Mouse (Mus musculus) heart, postnatal 0 days (tissue): ENCODE measurements around the gene Slc16a9. TPM values are rescaled to one million over a fixed set of nuclear protein-coding genes. Genes with fewer than 3 reads are reported as not detected.

Experiments
- ATAC-seq: fragments of 200-750 bp; cut with Nextera tagmentation; 2 replicates; pipeline ENCODE4 v1.8.0; 2017; ENCODE audit warnings: low read depth, moderate number of reproducible peaks, moderate library complexity; ENCODE audit not compliant: insufficient read depth
- DNase-seq: peaks from one replicate; pipeline ENCODE4 v3.0.0-alpha.2; 2016; ENCODE audit warnings: low spot score
- H3K27ac ChIP-seq: fragments of 300-500 bp; sonication (generic); 2 replicates; pipeline ENCODE4 v1.5.1; 2014; ENCODE audit warnings: low read depth, mild to moderate bottlenecking
- H3K27me3 ChIP-seq: fragments of 300-500 bp; sonication (generic); 2 replicates; pipeline ENCODE4 v1.6.1; 2014; ENCODE audit warnings: low read length, mixed read lengths; ENCODE audit not compliant: control insufficient read depth, insufficient read depth
- H3K36me3 ChIP-seq: fragments of 300-500 bp; sonication (generic); replicated peaks from 2 replicates; pipeline ENCODE4 v1.6.1; 2014; ENCODE audit warnings: low read length, mixed read lengths; ENCODE audit not compliant: control insufficient read depth, insufficient read depth
- H3K4me1 ChIP-seq: fragments of 300-500 bp; sonication (generic); 2 replicates; pipeline ENCODE4 v1.6.1; 2014; ENCODE audit warnings: antibody characterized with exemption; ENCODE audit not compliant: control insufficient read depth, insufficient read depth
- H3K4me2 ChIP-seq: fragments of 300-500 bp; sonication (generic); 2 replicates; pipeline ENCODE4 v1.6.1; 2014; ENCODE audit warnings: low read depth, mild to moderate bottlenecking, low read length, moderate library complexity
- H3K4me3 ChIP-seq: fragments of 300-500 bp; sonication (generic); 2 replicates; pipeline ENCODE4 v1.5.1; 2014; ENCODE audit warnings: low read depth, low read length
- H3K9ac ChIP-seq: fragments of 300-500 bp; sonication (generic); replicated peaks from 2 replicates; pipeline ENCODE4 v1.6.1; 2014; ENCODE audit warnings: low read depth, low read length, mixed read lengths
- H3K9me3 ChIP-seq: fragments of 300-500 bp; sonication (generic); replicated peaks from 2 replicates; pipeline ENCODE4 v1.6.1; 2016; ENCODE audit warnings: low read length; ENCODE audit not compliant: control insufficient read depth
- CTCF ChIP-seq: IDR thresholded peaks from 2 replicates; pipeline ENCODE4 v1.5.1; 2016; ENCODE audit warnings: antibody characterized with exemption, control low read depth, low read depth
- EP300 ChIP-seq: IDR thresholded peaks from 2 replicates; pipeline ENCODE4 v1.6.1; 2016; ENCODE audit warnings: antibody characterized with exemption, low read depth
- WGBS: fragments of 180-500 bp; shearing (Covaris S2); extraction: QIAGEN DNeasy Blood & Tissue Kit; methylation state at CpG from one replicate; pipeline ENCODE4 v1.1.7; 2014; 5-methylcytosine and 5-hydroxymethylcytosine counted together
- polyA plus RNA-seq: library from polyadenylated mRNA; unstranded; fragments of >200 nt; fragmentation: Nextera tagmentation; extraction: Ambion mirVana; gene quantifications from 2 replicates; pipeline ENCODE4 v1.2.1, GENCODE M21; 2015
- total RNA-seq: library from RNA; depleted of rRNA; stranded (reverse); fragments of >200 nt; gene quantifications from 2 replicates; pipeline ENCODE4 v1.2.3, GENCODE M21; 2014; ENCODE audit warnings: low replicate concordance; rRNA removed

Slc16a9 gene
- total and polyA plus RNA-seq, 2 experiments from 2014 or later = 0.86 to 1.6 TPM

DNA sequence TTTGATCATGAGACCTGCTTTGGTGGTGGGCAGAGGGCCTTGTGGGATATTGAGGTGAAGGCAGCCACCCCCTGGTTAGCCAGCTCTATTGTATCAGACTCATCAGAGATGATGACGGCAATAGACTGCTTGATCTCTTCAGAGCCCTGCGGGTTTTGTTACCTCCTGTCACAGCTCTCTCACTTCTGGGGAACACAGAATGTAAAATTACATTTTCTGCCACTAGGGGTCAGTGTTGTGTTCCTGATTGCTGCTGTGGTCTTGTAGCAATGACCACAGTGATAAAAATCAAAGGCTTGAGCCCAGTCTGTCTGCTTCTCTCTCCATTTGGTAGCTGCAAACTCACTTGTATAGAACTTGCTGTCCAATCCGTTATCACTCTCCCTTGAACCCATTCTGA is 73.7 kb downstream of the Slc16a9 start:
- H3K27me3 ChIP-seq = no peaks in the 10 kb centered on the region
- no peak overlapping the region for H3K4me3 ChIP-seq
- no peak overlapping the region for H3K27ac ChIP-seq
- WGBS = 9% methylated on average over 3 of the region's 3 CpGs
- H3K4me1 ChIP-seq = no peaks in the 10 kb centered on the region
- ATAC-seq (no peak; the same call in 1 of the 2 replicates), DNase-seq (peak; percentile 56)
- no peak overlapping the region for H3K9ac ChIP-seq
- H3K4me2 ChIP-seq = no peak overlapping the region
- H3K36me3 ChIP-seq = no peaks in the 10 kb centered on the region
- TF ChIP-seq EP300 (no peak), CTCF (peak; percentile 77)
- no peaks in the 10 kb centered on the region for H3K9me3 ChIP-seq

DNA sequence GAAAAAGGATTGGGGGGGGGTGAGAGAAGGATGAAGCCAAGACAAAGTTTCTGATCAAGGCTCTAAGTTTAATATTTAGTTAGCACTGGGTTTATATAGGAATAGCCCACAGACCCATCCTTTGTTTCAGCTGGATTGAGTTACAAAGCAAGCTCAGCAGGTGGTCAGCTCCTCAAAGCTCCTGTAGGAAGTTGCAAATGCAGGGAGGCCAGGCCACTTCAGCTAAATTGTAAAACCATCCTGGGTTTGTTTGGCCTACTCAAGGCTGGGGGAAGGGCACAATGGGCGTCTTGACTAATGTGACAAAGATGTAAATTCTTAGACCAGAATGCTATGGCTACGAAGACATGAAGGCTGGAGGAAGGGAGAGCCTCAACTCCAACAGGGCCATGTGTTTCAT is 80.6 kb downstream of the Slc16a9 start:
- H3K9ac ChIP-seq = no peak overlapping the region
- no peaks in the 10 kb centered on the region for H3K4me1 ChIP-seq
- H3K4me3 ChIP-seq = no peak overlapping the region
- no peak overlapping the region for H3K27ac ChIP-seq
- TF ChIP-seq EP300 = no peak
- TF ChIP-seq CTCF = no peak
- ATAC-seq = no peak
- no peaks in the 10 kb centered on the region for H3K9me3 ChIP-seq
- H3K36me3 ChIP-seq = no peaks in the 10 kb centered on the region
- no peaks in the 10 kb centered on the region for H3K27me3 ChIP-seq
- no peak for DNase-seq
- no peak overlapping the region for H3K4me2 ChIP-seq
- 46% methylated on average over 2 of the region's 2 CpGs for WGBS

DNA sequence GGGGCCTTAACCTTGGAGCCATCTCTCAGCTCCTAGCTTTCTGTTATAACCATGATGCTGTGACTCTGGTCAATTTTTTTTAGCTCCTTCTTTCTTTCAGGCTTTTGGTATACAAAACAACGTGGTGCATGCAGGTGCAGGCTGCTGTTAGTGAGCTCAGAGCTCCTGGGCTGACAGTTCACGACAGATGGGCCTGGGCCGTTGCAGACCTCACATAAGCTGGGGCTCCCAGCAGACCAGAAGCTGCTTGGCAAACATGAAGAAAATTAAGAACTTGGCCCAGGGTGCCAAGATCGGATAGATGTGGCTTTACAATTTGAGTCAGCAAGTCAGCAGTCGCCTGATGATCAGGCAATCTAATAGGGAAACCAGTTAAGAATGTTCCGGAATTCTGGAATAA is 82.4 kb downstream of the Slc16a9 start:
- ATAC-seq (no peak), DNase-seq (no peak)
- Histone ChIP-seq H3K4me1 (no peaks in the 10 kb centered on the region), H3K27ac (no peak overlapping the region), H3K4me2 (no peak overlapping the region), H3K36me3 (no peaks in the 10 kb centered on the region), H3K27me3 (no peaks in the 10 kb centered on the region), H3K4me3 (no peak overlapping the region), H3K9ac (no peak overlapping the region), H3K9me3 (no peaks in the 10 kb centered on the region)
- TF ChIP-seq CTCF (no peak), EP300 (no peak)
- WGBS = 78% methylated on average over 6 of the region's 6 CpGs

DNA sequence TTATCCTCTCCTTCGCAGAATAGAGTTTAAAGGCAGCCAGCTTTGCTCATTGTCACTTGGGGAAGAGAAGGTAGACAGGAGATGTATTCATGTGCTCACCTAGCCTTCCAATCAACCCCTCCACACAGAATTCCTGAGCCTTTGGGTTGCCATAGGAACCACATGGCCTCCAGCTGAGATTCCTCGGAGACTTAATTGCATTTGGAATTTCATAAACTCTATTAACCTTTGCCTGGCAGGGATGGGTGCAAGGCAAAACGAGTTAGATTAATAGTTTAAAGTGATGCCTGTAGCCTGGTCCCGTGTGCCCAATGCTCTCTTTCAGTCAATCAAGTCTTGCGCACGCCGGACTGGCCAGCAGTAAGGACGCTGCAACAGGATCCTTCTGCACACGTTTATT is 83.2 kb downstream of the Slc16a9 start:
- Histone ChIP-seq H3K27me3 (no peaks in the 10 kb centered on the region), H3K4me2 (no peak overlapping the region), H3K36me3 (no peaks in the 10 kb centered on the region), H3K4me1 (no peaks in the 10 kb centered on the region), H3K4me3 (no peak overlapping the region), H3K9me3 (no peaks in the 10 kb centered on the region), H3K9ac (no peak overlapping the region), H3K27ac (no peak overlapping the region)
- TF ChIP-seq EP300 = no peak
- TF ChIP-seq CTCF = no peak
- DNase-seq (no peak), ATAC-seq (no peak)
- 89% methylated on average over 9 of the region's 9 CpGs for WGBS

Other genes with a start within 250 kb of the Slc16a9 start
- gene Ccdc6, start 148.0 kb upstream of the Slc16a9 start, total RNA-seq = 10.4 and 24.2 TPM in 2 replicates
- 7.7 and 7.8 TPM in 2 replicates for gene Ccdc6, start 148.0 kb upstream of the Slc16a9 start, polyA plus RNA-seq
- gene Mrln, start 40.4 kb upstream of the Slc16a9 start, total RNA-seq = not detected in 2 replicates
- 0.51 TPM in 1 of 2 replicates, not detected in the other for gene Mrln, start 40.4 kb upstream of the Slc16a9 start, polyA plus RNA-seq
- 0.19 and 2.2 TPM in 2 replicates for gene Fam13c, start 195.4 kb downstream of the Slc16a9 start, total RNA-seq
- 7.8 and 8.7 TPM in 2 replicates for gene Fam13c, start 195.4 kb downstream of the Slc16a9 start, polyA plus RNA-seq